Mouse (Mus musculus) left cerebral cortex, adult 18-20 months (tissue): ENCODE measurements at regions not wholly inside any gene's neighbourhood (a gene's known extent, or its start where the extent isn't known, plus 50 kb on each side); places are given as distances from the start of the nearest gene placed in this dataset.

Experiments
- DNase-seq, 2 experiments: peaks; one replicate each; pipeline ENCODE4 v3.0.0; 2021 to 2022; ENCODE audit warnings: low spot score in 2 of 2, mixed read lengths in 1 of 2

GRCm38 (mm10) chr7:74693049-74693448 lies 138.5 kb upstream of the Slco3a1 start:
- DNase-seq: no peak

- DNase-seq: no peak
Measured at GRCm38 (mm10) chr7:74690706-74691105, 136.1 kb upstream of the Slco3a1 start.

GRCm38 (mm10) chr7:74688116-74688702 lies 133.6 kb upstream of the Slco3a1 start:
- no peak for DNase-seq

GRCm38 (mm10) chr7:74687303-74688115 lies 132.9 kb upstream of the Slco3a1 start:
- DNase-seq: no peak

DNA sequence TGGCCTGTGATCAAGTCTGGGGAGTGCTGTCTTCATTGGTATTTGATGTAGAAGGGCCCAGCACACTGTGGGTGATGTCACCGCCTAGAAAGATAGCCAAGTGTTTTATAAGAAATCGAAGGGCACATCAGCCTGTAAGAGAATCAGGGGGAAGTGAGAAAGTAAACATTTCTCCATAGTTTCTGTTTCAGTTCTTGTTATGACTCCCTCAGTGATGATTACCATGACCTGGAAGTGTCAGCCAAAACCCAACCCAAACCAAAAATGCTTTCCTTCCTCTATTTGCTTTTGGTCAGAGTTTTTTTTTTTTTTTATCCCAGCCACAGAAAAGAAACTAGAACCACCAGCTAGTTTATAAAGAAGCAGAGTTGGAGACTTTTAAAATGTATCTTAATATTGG lies 129.4 kb upstream of the Slco3a1 start:
- DNase-seq: no peak

GRCm38 (mm10) chr7:74673626-74674295 lies 119.2 kb upstream of the Slco3a1 start:
- DNase-seq: no peak

DNA sequence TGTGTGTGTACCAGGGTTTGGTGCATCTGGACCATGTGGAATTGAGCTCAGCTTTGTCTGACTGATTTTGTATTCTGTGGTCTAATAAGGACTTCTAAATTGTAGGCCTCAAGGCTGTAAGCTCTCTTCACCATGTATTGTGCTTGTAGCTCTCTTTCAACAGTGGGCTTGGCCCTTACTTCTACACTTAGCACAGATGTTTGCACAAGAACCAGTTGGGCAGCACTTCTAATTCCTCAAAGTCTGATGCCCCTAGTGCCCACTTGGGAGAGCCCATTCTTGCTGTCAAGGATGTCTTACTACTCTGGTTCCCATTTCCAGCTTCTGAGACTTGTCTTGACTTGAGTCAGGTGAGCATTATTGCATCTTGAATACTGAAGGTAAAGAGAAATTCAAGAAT lies 114.5 kb upstream of the Slco3a1 start:
- DNase-seq: no peak

- DNase-seq: peak in 1 of 2 experiments; percentile 4
Measured at GRCm38 (mm10) chr7:74667106-74667505, 112.5 kb upstream of the Slco3a1 start.

GRCm38 (mm10) chr7:74663820-74664219 lies 109.2 kb upstream of the Slco3a1 start:
- no peak for DNase-seq

DNA sequence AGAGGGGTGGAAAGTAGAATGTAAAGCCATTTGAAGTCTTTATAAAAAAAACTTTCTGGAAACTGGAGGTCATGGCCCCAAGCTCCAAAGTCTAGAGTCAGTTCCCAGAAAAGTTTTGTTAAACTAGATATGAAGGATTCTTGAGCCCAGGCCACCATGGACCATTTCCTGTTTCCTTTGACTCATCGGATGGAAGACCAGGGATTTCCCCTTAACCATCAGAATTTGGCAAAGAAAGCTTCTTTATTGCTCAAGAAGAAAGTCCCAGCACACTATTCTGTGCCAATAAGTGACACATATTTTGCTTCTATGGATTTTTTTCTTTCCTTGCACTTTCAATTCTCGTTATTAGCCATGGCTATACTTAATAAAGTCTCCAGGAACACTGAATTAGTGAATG lies 92.7 kb upstream of the Slco3a1 start:
- no peak for DNase-seq

DNA sequence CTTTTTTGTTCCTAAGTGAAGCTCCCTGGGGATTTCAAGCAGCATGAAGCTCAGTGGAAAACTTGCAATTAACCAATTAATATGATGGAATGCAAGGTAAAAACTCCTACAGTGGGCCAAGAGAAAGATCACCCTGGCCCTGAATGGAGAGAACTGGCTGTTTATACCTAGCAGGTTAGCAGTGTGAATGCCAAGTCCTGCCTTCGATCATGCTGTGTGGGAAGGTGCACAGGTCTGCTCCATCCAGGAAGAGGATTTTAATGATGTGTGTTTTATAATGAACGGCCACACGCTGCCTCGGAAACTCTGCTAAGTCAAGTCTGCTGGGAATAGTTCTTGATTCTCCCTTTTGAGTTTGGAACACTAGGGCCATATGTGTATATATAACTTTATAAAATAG lies 85.6 kb upstream of the Slco3a1 start:
- no peak for DNase-seq

- no peak for DNase-seq
Measured at GRCm38 (mm10) chr7:74632217-74632616, 77.6 kb upstream of the Slco3a1 start.

- DNase-seq: no peak
Measured at GRCm38 (mm10) chr7:74628799-74629468, 74.4 kb upstream of the Slco3a1 start.
